Mouse (Mus musculus) C2C12 (cell line): Measurements from ENCODE around the gene Fam76a.

Experiments
- CTCF ChIP-seq: IDR thresholded peaks from one replicate; pipeline ENCODE4 v1.5.1; 2011; ENCODE audit not compliant: control insufficient read depth, insufficient read depth, insufficient read length
- MAX ChIP-seq: IDR thresholded peaks from one replicate; pipeline ENCODE4 v1.6.1; 2011; ENCODE audit warnings: mild to moderate bottlenecking, control low read depth
- MYOD1 ChIP-seq: IDR thresholded peaks from one replicate; pipeline ENCODE4 v1.6.1; 2011; ENCODE audit warnings: low read depth; ENCODE audit not compliant: control insufficient read depth, insufficient read length
- MYOG ChIP-seq: IDR thresholded peaks from one replicate; pipeline ENCODE4 v1.6.1; 2011; ENCODE audit not compliant: control insufficient read depth, insufficient read length; ENCODE audit errors: extremely low read depth
- USF1 ChIP-seq: IDR thresholded peaks from one replicate; pipeline ENCODE4 v1.6.1; 2011; ENCODE audit warnings: low read depth, mild to moderate bottlenecking, control low read depth, moderate library complexity

DNA sequence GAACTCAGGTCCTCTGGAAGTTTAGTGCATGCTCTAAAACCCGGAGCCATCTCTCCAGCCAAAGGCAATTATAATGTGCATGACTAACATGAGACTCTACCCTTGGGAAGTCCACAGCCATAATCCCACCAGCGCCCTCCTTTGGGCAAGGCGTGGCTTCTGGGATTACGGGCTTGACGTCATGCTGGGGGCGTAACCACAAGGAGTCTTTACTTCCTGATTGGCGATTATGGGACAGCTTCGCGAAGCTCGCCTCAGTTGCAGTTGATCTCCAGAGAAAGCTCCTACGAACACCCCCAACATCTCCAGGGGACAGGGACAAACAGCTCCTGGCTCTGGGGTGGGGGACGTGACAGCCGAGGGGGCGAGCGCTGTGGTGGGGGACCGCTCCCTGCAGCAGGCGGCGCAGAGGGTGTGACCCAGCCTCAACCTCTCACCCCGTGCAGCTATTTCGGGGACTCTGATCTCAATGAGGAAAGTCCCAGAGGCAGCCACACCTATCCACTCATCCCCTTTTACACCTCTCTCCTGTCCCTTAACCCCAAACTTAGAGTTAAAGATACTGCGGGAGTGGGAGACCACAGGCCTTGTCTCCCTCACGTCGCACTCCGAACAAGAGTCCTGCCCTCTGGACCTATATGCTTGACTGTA lies 27.6 kb upstream of the Fam76a start:
- TF ChIP-seq MYOG (no peak), CTCF (no peak), MAX (no peak), USF1 (no peak), MYOD1 (no peak)
